Mouse (Mus musculus): ENCODE results near the gene Zfhx3. TPM values are rescaled to one million over a fixed set of nuclear protein-coding genes. Genes with fewer than 3 reads are reported as not detected.
A peak's percentile ranks its signal among the peaks of the same experiment; 100 is the strongest.

Zfhx3 gene
- polyA plus RNA-seq, 1 experiment from 2014 or later: 2.4 TPM

DNA sequence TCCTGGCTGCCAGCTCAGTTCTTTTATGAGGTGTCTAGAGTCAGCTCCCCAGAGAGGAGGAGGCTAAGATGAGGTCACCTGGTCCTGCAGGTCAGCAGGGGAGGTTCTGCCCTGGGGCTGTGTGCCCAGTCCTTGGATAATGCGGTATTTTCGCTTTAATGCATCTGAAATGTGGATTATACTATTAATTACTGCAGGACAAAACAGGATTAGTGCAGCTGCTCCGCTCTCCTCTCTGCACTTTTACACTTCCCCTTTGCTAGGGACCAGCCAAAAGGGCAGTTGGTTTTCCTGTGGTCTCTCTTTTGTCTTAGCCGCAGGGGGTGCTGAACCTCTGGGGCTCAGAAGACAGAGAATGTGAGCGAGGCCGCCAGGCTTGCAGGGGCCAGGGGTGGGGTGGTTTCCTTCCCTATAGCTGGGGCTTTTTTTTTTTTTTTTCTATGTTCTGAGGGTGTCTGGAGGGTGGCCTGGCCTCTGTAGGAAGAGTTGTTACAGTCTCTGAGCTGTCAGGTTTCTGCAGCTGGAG is 806.5 kb downstream of the Zfhx3 start:
- ATAC-seq: no peak
- no peaks in the 10 kb centered on the region for H3K9me3 ChIP-seq (ENCODE audit: control insufficient read depth)
- no peaks in the 10 kb centered on the region for H3K27me3 ChIP-seq (replicated peaks; ENCODE audit: control insufficient read depth, insufficient read depth, low read length)
- WGBS: 48% methylated on average over 6 of the region's 6 CpGs
- H3K4me2 ChIP-seq (replicated peaks; ENCODE audit: low read depth): no peak overlapping the region
- H3K36me3 ChIP-seq (ENCODE audit: control insufficient read depth, insufficient read depth): no peaks in the 10 kb centered on the region
- no peak overlapping the region for H3K4me3 ChIP-seq (ENCODE audit: low read depth, low read length)
- no peak overlapping the region for H3K9ac ChIP-seq (ENCODE audit: low read depth, low read length)
- 0 out of 2 replicates have a peak, but pooled peaks cover 4% of the 10 kb centered on the region for H3K4me1 ChIP-seq (replicated peaks; ENCODE audit: control insufficient read depth, insufficient read depth, low read length)
- no peak for TF ChIP-seq CTCF (IDR thresholded peaks at IDR 0.05; ENCODE audit: low read depth)
- no peak overlapping the region for H3K27ac ChIP-seq (ENCODE audit: low read depth, low read length)

DNA sequence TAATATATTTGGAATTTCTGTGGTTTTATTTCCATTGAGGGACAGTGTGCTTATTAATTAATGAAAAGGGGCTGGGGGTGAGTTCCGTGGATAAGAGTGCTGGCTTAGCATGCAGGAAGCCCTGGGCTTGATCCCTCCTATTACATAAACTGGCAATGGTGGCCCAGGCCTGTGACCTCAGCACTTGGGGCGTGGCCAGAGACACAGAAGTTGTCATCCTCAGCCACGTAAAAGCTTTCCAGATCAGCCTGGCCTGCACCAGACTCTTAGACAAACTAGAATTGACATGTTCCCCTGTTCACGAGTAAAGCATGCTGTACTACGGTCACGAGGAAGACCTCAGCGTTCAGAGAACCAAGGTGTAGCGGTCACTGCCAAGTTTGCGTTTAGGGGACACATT is 808.4 kb downstream of the Zfhx3 start:
- Histone ChIP-seq H3K27me3 (replicated peaks; ENCODE audit: control insufficient read depth, insufficient read depth, low read length) (no peaks in the 10 kb centered on the region), H3K9ac (ENCODE audit: low read depth, low read length) (no peak overlapping the region), H3K4me3 (ENCODE audit: low read depth, low read length) (no peak overlapping the region), H3K4me2 (replicated peaks; ENCODE audit: low read depth) (no peak overlapping the region), H3K4me1 (replicated peaks; ENCODE audit: control insufficient read depth, insufficient read depth, low read length) (no peaks in the 10 kb centered on the region; the same call in 1 of the 2 replicates), H3K36me3 (ENCODE audit: control insufficient read depth, insufficient read depth) (no peaks in the 10 kb centered on the region), H3K27ac (ENCODE audit: low read depth, low read length) (no peak overlapping the region), H3K9me3 (ENCODE audit: control insufficient read depth) (no peaks in the 10 kb centered on the region)
- no peak for TF ChIP-seq CTCF (IDR thresholded peaks at IDR 0.05; ENCODE audit: low read depth)
- WGBS: 91% methylated on average over 9 of the region's 9 CpGs
- no peak for ATAC-seq

DNA sequence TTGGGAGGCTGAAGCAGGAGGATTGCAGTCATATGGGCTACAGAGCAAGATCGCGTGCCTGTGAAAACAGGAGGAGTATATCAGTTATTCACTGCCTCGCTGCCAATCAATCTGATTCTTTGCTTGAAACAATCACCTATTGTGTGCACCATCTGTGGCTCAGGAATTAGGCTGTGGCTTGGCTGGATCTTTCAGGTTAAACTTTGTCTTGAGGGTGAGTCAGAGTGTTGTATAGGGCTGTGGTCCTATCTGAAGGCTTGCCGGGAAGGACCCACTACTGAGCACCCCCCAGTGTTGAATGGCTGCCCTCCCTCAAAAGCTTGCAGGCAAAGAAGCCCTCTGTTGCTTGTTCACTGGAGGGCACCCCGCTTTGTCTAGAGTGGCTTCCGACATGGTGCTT is 812.1 kb downstream of the Zfhx3 start:
- Histone ChIP-seq H3K4me2 (replicated peaks; ENCODE audit: low read depth) (no peak overlapping the region), H3K27me3 (replicated peaks; ENCODE audit: control insufficient read depth, insufficient read depth, low read length) (no peaks in the 10 kb centered on the region), H3K4me1 (replicated peaks; ENCODE audit: control insufficient read depth, insufficient read depth, low read length) (no peaks in the 10 kb centered on the region; the same call in 1 of the 2 replicates), H3K9me3 (ENCODE audit: control insufficient read depth) (no peaks in the 10 kb centered on the region), H3K4me3 (ENCODE audit: low read depth, low read length) (no peak overlapping the region), H3K27ac (ENCODE audit: low read depth, low read length) (no peak overlapping the region), H3K36me3 (ENCODE audit: control insufficient read depth, insufficient read depth) (no peaks in the 10 kb centered on the region), H3K9ac (ENCODE audit: low read depth, low read length) (no peak overlapping the region)
- ATAC-seq: peak; percentile 25; the same call in 1 of the 2 replicates
- 57% methylated on average over 6 of the region's 6 CpGs for WGBS
- TF ChIP-seq CTCF (IDR thresholded peaks at IDR 0.05; ENCODE audit: low read depth): no peak

DNA sequence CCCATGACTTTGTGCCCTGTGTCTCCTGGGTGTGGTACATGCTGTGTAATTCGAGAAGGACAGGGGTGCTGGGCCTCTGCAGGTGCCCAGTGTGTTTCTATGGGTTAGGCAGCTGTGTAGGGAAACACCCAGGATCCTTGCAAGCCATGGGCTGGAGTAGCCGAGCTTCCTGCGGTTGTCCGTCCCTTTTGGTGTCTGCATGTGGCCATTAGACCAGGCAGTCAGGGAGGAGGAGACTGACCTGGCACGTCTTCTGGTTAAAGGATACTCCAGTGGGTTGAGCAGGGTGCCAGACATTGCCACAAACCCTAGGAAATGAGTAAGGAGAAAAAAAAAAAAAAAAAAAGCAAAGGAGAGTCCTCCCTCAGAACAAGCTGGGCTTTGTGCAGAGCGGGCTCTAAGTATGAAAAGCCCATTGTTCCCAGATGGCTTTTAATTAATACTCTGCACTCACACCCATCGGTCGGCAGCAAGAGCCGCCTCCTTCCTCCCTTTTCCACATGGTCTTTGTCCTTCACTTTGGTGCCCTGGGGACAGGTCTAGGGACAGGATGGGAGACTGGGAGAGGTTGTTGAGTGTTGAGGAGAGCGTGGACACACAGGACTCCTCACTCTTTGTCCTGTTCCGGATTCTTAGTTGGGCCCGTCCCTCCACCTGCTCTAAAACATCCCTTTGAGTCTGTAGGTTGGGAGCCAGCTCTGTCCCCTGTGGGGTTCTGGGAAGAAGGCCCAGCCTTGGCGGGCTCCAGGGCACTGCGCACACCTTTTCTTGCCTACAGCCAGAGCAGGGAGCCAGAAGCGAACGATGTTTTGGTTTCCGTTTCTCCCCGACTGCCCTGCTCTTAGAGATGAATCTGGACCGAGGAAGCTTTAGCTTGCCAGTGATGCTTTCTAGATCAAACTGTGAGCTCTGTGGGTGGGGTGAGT is 813.2 kb downstream of the Zfhx3 start:
- Histone ChIP-seq H3K4me3 (ENCODE audit: low read depth, low read length) (no peak overlapping the region), H3K9me3 (ENCODE audit: control insufficient read depth) (no peaks in the 10 kb centered on the region), H3K36me3 (ENCODE audit: control insufficient read depth, insufficient read depth) (no peaks in the 10 kb centered on the region), H3K27ac (ENCODE audit: low read depth, low read length) (no peak overlapping the region), H3K27me3 (replicated peaks; ENCODE audit: control insufficient read depth, insufficient read depth, low read length) (no peaks in the 10 kb centered on the region), H3K9ac (ENCODE audit: low read depth, low read length) (no peak overlapping the region), H3K4me2 (replicated peaks; ENCODE audit: low read depth) (peak overlapping the region; percentile 3; the same call in 1 of the 2 replicates), H3K4me1 (replicated peaks; ENCODE audit: control insufficient read depth, insufficient read depth, low read length) (no peaks in the 10 kb centered on the region; the same call in 1 of the 2 replicates)
- WGBS: 55% methylated on average over 19 of the region's 19 CpGs
- ATAC-seq: peak; percentile 67
- no peak for TF ChIP-seq CTCF (IDR thresholded peaks at IDR 0.05; ENCODE audit: low read depth)

DNA sequence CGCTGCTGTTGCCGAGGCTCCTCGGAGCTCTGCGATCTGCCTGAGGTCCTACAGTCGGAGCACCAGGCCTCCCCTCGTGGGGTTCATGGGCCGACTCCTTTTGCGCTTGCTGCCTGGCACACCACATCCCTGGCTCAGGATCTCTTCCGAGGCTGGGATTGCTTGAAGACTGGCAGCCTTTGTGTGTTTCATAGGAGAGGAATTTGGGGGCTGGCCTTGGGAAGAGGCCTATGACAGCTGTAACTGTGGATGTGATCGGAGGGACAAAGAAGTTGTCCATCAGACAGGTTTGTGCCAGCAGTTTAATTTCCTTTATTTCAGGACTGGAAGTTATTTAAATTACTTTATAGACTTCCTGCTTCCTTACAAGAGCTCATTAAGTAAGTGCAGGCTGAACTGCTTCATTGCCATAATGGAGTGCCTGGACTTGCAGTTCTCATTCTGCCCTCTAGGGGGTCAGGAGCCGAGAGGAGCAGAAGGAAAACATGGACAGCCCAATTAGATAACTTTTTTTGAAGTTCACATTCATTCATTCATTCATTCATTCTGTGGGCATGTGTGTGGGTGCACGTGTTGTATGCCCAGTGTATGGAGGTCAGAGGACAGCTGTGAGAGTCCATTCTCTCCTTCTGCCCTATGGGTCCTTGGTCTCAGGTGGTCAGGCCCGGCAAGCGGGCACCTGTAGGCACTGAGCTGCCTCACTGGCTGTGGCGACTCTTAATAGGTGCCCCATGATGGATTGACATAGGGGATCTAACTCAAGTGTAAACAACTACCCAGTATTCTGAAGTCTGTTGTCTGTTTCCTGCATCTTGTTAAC is 817.3 kb downstream of the Zfhx3 start:
- peak overlapping the region; percentile 24; the same call in 1 of the 2 replicates for H3K4me2 ChIP-seq (replicated peaks; ENCODE audit: low read depth)
- peak; percentile 43 for ATAC-seq
- no peak overlapping the region for H3K27ac ChIP-seq (ENCODE audit: low read depth, low read length)
- no peaks in the 10 kb centered on the region; the same call in 1 of the 2 replicates for H3K4me1 ChIP-seq (replicated peaks; ENCODE audit: control insufficient read depth, insufficient read depth, low read length)
- no peaks in the 10 kb centered on the region for H3K9me3 ChIP-seq (ENCODE audit: control insufficient read depth)
- H3K36me3 ChIP-seq (ENCODE audit: control insufficient read depth, insufficient read depth): no peaks in the 10 kb centered on the region
- peak; percentile 87 for TF ChIP-seq CTCF (IDR thresholded peaks at IDR 0.05; ENCODE audit: low read depth)
- no peak overlapping the region for H3K4me3 ChIP-seq (ENCODE audit: low read depth, low read length)
- no peaks in the 10 kb centered on the region for H3K27me3 ChIP-seq (replicated peaks; ENCODE audit: control insufficient read depth, insufficient read depth, low read length)
- no peak overlapping the region for H3K9ac ChIP-seq (ENCODE audit: low read depth, low read length)
- WGBS: 60% methylated on average over 15 of the region's 15 CpGs

DNA sequence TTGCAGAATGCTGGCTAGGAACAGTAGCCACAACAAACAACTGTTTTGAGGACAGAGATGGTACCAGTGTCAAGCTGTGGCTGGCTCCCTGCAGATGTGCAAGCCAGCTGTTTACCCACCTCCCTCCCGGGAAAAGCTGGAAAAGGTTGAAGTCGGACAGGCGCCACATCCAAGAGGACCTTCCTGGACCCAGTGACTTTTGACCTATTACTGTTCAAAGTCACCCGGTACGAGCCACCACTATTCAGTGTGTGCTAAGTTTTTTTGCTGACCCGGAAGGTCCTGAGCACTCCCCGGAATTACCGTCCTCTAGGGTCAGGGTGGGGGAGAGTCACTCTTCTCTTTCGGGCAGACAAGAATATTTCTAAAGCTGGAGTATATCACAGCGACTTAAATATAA is 818.3 kb downstream of the Zfhx3 start:
- Histone ChIP-seq H3K9me3 (ENCODE audit: control insufficient read depth) (no peaks in the 10 kb centered on the region), H3K4me3 (ENCODE audit: low read depth, low read length) (no peak overlapping the region), H3K9ac (ENCODE audit: low read depth, low read length) (no peak overlapping the region), H3K36me3 (ENCODE audit: control insufficient read depth, insufficient read depth) (no peaks in the 10 kb centered on the region), H3K27ac (ENCODE audit: low read depth, low read length) (no peak overlapping the region), H3K27me3 (replicated peaks; ENCODE audit: control insufficient read depth, insufficient read depth, low read length) (no peaks in the 10 kb centered on the region), H3K4me1 (replicated peaks; ENCODE audit: control insufficient read depth, insufficient read depth, low read length) (0 out of 2 replicates have a peak, but pooled peaks cover 3% of the 10 kb centered on the region), H3K4me2 (replicated peaks; ENCODE audit: low read depth) (no peak overlapping the region)
- no peak for ATAC-seq
- no peak for TF ChIP-seq CTCF (IDR thresholded peaks at IDR 0.05; ENCODE audit: low read depth)
- 80% methylated on average over 10 of the region's 10 CpGs for WGBS

All from intestine, postnatal 0 days (tissue).